Mouse (Mus musculus) lung, embryonic 15.5 days (tissue): ENCODE data around the gene Sptbn1. TPM values are rescaled to one million over a fixed set of nuclear protein-coding genes. Genes with fewer than 3 reads are reported as not detected.
A peak's percentile ranks its signal among the peaks of the same experiment; 100 is the strongest.

Experiments used
- ATAC-seq: fragments of 200-750 bp; cut with Nextera tagmentation; 2 replicates; pipeline ENCODE4 v1.8.0; 2017; ENCODE audit warnings: moderate number of reproducible peaks, borderline replicate concordance; ENCODE audit not compliant: low FRiP score, low TSS enrichment; ENCODE audit errors: extremely low read depth
- H3K27ac ChIP-seq: fragments of 300-500 bp; sonication (generic); 2 replicates; pipeline ENCODE4 v1.5.1; 2015; ENCODE audit warnings: moderate library complexity, mild to moderate bottlenecking, inconsistent platforms
- H3K27me3 ChIP-seq: fragments of 300-500 bp; sonication (generic); 2 replicates; pipeline ENCODE4 v1.6.1; 2015; ENCODE audit warnings: inconsistent platforms
- H3K36me3 ChIP-seq: fragments of 300-500 bp; sonication (generic); 2 replicates; pipeline ENCODE4 v1.6.1; 2015; ENCODE audit warnings: inconsistent platforms
- H3K4me1 ChIP-seq: fragments of 300-500 bp; sonication (generic); 2 replicates; pipeline ENCODE4 v1.6.1; 2015; ENCODE audit warnings: inconsistent platforms
- H3K4me2 ChIP-seq: fragments of 300-500 bp; sonication (generic); 2 replicates; pipeline ENCODE4 v1.6.1; 2015; ENCODE audit warnings: inconsistent platforms, mild to moderate bottlenecking, moderate library complexity
- H3K4me3 ChIP-seq: fragments of 300-500 bp; sonication (generic); 2 replicates; pipeline ENCODE4 v1.5.1; 2015; ENCODE audit warnings: mild to moderate bottlenecking, inconsistent platforms
- H3K9ac ChIP-seq: fragments of 300-500 bp; sonication (generic); 2 replicates; pipeline ENCODE4 v1.6.1; 2015; ENCODE audit warnings: inconsistent platforms
- H3K9me3 ChIP-seq: fragments of 300-500 bp; sonication (generic); 2 replicates; pipeline ENCODE4 v1.6.1; 2016; ENCODE audit warnings: inconsistent platforms
- WGBS: fragments of 180-500 bp; shearing (Covaris S2); methylation state at CpG from one replicate; pipeline ENCODE4 v1.1.7; 2015; 5-methylcytosine and 5-hydroxymethylcytosine counted together
- polyA plus RNA-seq: library from polyadenylated mRNA; unstranded; fragments of >200 nt; fragmentation: Nextera tagmentation; extraction: Ambion mirVana; gene quantifications from 2 replicates; pipeline ENCODE4 v1.2.1, GENCODE M21; 2015

Gene Sptbn1
- polyA plus RNA-seq, 1 experiment from 2014 or later: 163 TPM

DNA sequence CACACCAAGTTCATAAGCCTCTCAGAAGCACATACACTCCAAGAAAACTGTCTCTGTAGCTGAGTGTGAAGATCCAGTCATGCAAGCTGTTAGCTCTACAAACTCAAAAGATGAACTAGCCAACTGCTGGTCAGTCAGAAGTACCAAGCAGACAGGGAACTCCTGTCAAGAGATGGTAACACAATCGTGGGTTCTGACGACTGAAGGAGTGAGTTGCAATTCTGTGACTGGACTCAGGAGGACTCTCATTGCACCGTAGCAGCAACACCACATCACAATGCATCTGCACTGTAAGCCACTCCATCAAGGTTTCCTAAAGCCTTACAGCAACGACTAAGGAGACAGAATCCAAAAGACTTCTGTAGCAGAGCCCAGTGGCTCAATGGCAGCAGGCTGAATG is 104.9 kb downstream of the Sptbn1 start:
- H3K4me1 ChIP-seq: peaks cover 18% of the 10 kb centered on the region; the same call in 1 of the 2 replicates
- H3K27ac ChIP-seq: no peak overlapping the region
- WGBS: 69% methylated on average over 4 of the region's 4 CpGs
- no peak overlapping the region for H3K4me3 ChIP-seq
- H3K4me2 ChIP-seq: no peak overlapping the region
- H3K36me3 ChIP-seq: peaks cover 15% of the 10 kb centered on the region
- no peak overlapping the region for H3K9ac ChIP-seq
- no peaks in the 10 kb centered on the region for H3K9me3 ChIP-seq
- no peak for ATAC-seq
- no peaks in the 10 kb centered on the region for H3K27me3 ChIP-seq

DNA sequence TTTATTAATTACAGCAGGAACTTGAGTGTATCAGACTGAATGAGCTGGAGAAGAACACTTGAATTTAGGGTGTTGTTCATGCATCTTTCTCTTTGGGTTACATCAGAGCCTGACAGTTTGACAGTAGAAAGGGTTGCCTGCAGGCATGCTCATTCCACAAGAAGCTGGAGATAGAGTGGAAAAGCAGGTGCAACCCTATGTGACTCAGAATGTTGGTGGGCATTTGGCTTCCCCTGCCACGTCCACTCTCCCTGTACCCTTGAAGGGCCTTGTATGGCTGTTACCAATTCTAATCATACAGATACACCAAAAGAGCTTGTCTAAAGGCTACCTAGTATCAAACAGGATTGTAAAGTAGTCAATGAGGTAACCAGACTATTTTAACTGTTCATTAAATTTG is 106.2 kb downstream of the Sptbn1 start:
- Histone ChIP-seq H3K4me2 (no peak overlapping the region), H3K4me3 (no peak overlapping the region), H3K4me1 (peaks cover 18% of the 10 kb centered on the region; the same call in 1 of the 2 replicates), H3K9me3 (no peaks in the 10 kb centered on the region), H3K9ac (no peak overlapping the region), H3K36me3 (peaks cover 19% of the 10 kb centered on the region), H3K27me3 (no peaks in the 10 kb centered on the region), H3K27ac (peak overlapping the region; percentile 51)
- WGBS: 76% methylated on average over 1 of the region's 1 CpGs
- no peak for ATAC-seq

DNA sequence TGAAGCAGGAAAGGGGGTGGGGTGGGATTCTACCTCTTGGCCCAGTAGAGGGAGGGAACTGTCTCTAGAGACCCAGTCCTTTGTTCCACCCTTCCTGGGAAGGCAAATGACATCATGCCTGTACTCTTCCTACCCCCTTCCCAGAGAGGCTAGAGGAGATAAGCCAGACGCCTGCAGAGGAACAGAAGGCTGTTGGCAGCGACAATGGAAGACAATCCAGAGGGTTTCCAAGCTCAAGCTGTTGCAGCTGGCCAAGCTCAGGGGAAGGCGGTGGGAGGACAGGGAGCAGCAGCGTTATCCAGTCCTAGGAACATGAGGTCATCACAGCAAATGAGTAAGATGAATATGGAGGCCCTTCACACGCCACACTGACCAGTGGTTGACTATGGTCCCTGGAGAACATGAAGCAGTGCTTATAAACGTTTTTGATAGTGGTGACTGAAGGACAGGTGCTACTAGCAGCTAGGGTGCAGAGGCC is 106.8 kb downstream of the Sptbn1 start:
- Histone ChIP-seq H3K9me3 (no peaks in the 10 kb centered on the region), H3K4me3 (no peak overlapping the region), H3K27me3 (no peaks in the 10 kb centered on the region), H3K4me1 (peaks cover 13% of the 10 kb centered on the region; the same call in 1 of the 2 replicates), H3K4me2 (no peak overlapping the region), H3K9ac (no peak overlapping the region), H3K36me3 (peaks cover 19% of the 10 kb centered on the region), H3K27ac (peak overlapping the region; percentile 53)
- 20% methylated on average over 6 of the region's 6 CpGs for WGBS
- ATAC-seq: peak; percentile 95

DNA sequence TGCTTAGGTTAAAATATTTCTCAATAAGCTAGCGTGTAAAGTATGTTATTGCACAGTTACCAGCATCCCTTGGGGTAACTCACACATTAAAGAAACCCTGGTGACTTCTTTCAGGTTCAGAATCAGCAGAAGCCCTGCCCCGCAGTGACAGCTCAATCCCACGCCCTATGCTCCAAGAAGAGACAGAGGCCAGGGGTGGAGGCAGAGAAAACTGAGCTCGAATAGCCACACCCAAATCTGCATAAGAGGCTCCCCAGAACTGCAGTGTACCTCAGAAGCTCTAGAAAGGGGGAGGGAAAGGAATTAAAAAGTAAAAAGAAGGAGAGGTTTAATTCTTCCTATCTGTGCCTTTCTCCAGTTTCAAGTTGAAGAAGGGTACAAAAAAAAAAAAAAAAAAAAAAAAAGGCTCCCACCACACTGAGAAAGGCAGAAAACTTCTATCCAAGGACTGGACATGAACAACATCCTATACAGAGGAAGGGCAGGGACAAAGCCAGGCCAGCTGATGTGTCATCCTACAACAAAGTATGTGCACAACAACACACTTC is 107.3 kb downstream of the Sptbn1 start:
- no peak overlapping the region for H3K4me2 ChIP-seq
- ATAC-seq: no peak
- 72% methylated on average over 4 of the region's 4 CpGs for WGBS
- peak overlapping the region; percentile 53; the same call in 1 of the 2 replicates for H3K27ac ChIP-seq
- no peak overlapping the region for H3K9ac ChIP-seq
- H3K36me3 ChIP-seq: peaks cover 19% of the 10 kb centered on the region
- H3K4me1 ChIP-seq: peaks cover 11% of the 10 kb centered on the region; the same call in 1 of the 2 replicates
- H3K27me3 ChIP-seq: no peaks in the 10 kb centered on the region
- H3K9me3 ChIP-seq: no peaks in the 10 kb centered on the region
- H3K4me3 ChIP-seq: no peak overlapping the region

DNA sequence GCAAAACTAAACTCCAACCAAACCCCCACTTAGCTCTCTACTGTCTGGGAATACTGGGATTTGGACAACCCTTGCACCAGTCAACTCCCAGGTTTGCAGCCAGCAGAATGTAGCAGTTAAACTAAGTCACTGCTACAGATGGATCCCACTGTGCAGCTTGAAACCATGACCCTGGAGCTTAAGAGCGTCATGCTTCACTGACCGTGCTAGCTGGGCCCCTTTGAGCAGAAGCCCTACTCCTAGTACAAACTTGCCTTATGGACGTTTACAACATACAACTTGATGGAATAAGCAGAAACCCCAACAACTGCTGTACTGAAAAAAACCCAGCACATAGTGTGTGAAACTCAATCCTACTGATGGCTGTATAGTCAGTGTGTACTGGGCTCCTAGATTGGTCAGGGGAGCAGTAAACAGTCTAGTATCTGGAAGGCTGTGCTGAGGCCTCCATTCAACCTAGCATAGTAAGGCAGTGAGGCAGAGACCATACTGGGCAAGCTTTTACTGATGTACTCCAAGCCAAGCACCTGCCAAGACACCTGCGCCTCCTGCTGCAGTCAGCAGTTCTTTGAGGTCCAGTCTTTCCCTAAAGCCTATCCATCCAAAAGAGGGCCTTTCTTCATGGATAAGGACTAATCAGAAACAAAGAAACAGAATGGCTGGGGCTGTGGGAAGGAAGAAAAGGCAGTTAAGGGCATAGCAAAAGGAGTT is 108.3 kb downstream of the Sptbn1 start:
- no peak for ATAC-seq
- H3K9ac ChIP-seq: no peak overlapping the region
- no peak overlapping the region for H3K27ac ChIP-seq
- H3K9me3 ChIP-seq: no peaks in the 10 kb centered on the region
- H3K36me3 ChIP-seq: peaks cover 19% of the 10 kb centered on the region
- 81% methylated on average over 4 of the region's 4 CpGs for WGBS
- no peak overlapping the region for H3K4me2 ChIP-seq
- H3K4me3 ChIP-seq: no peak overlapping the region
- H3K27me3 ChIP-seq: no peaks in the 10 kb centered on the region
- peaks cover 11% of the 10 kb centered on the region; the same call in 1 of the 2 replicates for H3K4me1 ChIP-seq

DNA sequence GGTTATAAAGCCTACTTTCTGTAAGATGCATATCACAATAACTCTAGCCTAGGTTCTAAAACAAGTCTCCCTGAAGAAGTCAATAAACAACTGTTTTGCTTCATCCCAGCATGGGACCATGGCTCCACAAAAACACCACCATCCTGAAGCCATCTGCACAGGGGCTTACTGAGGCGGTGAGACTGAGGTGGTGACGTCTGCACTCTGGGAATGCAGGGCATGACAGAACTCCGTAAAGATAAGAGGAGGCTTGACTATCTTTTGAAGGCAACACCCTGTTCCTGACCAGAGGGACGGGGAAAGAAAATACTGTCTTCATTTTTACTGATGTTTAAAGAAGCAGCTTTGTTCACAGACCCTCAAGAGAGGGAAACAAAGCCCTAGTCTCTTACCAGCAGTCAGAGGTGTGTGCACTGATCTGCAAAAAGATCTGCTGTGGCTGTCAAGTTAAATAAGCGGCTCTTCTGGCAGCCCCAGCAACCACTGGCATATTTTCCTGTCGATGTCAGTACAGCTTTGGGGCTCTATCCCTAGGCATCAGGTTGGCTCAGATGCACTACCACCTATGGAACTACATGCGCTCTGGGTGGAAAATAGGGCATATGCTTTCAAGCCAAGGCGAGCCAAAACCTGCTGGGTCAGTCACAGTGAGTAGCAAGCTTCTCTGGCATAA is 109.8 kb downstream of the Sptbn1 start:
- Histone ChIP-seq H3K4me1 (peaks cover 18% of the 10 kb centered on the region), H3K4me3 (no peak overlapping the region), H3K9me3 (no peaks in the 10 kb centered on the region), H3K9ac (no peak overlapping the region), H3K4me2 (no peak overlapping the region), H3K27me3 (no peaks in the 10 kb centered on the region), H3K27ac (no peak overlapping the region), H3K36me3 (peaks cover 29% of the 10 kb centered on the region)
- ATAC-seq: no peak
- 40% methylated on average over 8 of the region's 8 CpGs for WGBS

DNA sequence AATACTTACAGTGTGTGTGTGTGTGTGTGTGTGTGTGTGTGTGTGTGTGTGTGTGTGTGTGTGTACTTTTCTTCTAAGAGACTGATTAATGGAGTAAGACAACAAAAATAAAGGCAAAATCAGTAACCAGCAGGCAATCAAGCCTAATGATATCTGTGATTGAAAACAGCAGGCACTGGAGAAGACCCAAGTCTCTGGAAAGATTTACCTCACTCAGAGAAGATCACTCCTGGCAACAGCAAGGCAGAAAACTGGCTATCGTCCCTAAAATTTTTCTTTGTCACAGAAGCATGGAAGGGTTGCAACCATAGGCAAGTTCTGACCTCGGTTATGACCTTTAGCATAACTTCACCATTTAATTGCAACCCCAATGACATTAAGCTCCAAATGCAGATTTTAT is 112.1 kb downstream of the Sptbn1 start:
- H3K27me3 ChIP-seq: no peaks in the 10 kb centered on the region
- no peak overlapping the region for H3K4me2 ChIP-seq
- ATAC-seq: no peak
- no peak overlapping the region for H3K4me3 ChIP-seq
- no peak overlapping the region for H3K27ac ChIP-seq
- peaks cover 47% of the 10 kb centered on the region for H3K36me3 ChIP-seq
- peaks cover 10% of the 10 kb centered on the region; the same call in 1 of the 2 replicates for H3K4me1 ChIP-seq
- H3K9ac ChIP-seq: no peak overlapping the region
- H3K9me3 ChIP-seq: no peaks in the 10 kb centered on the region
- 78% methylated on average over 2 of the region's 2 CpGs for WGBS

DNA sequence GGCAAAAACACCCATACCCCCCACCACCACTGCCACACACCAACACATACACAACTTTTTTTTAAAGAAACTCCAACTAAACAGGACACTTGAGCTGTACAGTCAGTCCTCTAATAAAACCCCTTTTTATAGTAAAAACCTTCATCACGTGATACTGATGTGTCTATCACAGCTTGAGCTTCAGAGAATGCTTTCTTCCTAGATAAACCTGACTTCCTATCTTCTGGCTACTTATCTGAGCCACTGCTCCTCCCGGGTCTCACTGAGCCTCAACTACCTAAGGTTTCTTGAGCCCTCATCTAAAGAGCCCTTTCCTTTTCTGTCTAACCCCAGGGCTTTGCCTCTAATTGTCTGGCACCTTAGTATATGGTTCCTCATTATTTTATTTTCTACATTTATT is 113.0 kb downstream of the Sptbn1 start:
- Histone ChIP-seq H3K4me1 (peaks cover 6% of the 10 kb centered on the region; the same call in 1 of the 2 replicates), H3K4me3 (no peak overlapping the region), H3K27ac (no peak overlapping the region), H3K27me3 (no peaks in the 10 kb centered on the region), H3K36me3 (peaks cover 56% of the 10 kb centered on the region), H3K9me3 (no peaks in the 10 kb centered on the region), H3K4me2 (no peak overlapping the region), H3K9ac (no peak overlapping the region)
- ATAC-seq: no peak
- 69% methylated on average over 2 of the region's 2 CpGs for WGBS

DNA sequence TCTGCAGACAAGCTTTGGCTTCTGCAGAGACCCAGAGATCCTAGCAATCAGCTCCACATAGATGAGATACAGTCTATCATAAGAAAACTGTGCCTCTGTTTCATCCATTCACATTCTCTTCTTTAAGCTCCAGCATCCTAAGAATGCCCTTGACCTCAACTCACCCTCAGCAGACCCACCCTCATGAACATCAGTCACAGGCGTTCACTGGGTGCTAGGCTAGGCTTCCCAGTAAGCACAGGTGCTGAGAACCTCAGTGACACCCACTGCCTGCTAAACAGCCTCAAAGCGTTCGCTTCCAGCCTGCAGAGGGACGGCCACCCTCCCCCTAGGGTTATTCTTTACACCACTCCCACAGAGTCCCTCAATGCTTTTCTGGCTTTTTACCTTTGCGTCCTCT is 119.1 kb downstream of the Sptbn1 start:
- H3K4me3 ChIP-seq: no peak overlapping the region
- WGBS: 79% methylated on average over 5 of the region's 5 CpGs
- no peak overlapping the region for H3K4me2 ChIP-seq
- no peak overlapping the region for H3K9ac ChIP-seq
- H3K27ac ChIP-seq: no peak overlapping the region
- H3K27me3 ChIP-seq: no peaks in the 10 kb centered on the region
- no peak for ATAC-seq
- no peaks in the 10 kb centered on the region for H3K9me3 ChIP-seq
- peaks cover 4% of the 10 kb centered on the region; the same call in 1 of the 2 replicates for H3K4me1 ChIP-seq
- peaks cover 77% of the 10 kb centered on the region for H3K36me3 ChIP-seq

DNA sequence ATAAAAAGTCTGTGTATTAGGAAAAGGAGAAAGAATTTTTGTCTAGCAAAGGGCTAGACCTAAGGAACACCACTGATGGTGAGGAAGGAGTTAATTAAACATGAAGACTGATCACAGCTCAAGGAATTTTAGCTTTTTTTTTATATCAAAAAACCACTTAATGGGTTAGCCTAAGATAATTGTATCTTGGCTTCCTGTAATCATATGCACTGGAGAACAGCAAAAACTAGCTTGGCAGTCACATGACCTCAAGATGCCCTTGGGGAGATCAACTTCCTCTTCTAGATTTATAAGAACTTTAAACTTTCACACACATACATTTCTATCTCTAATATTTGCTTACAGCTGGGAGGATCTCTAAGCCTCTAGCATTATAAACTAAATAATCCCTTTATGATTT is 119.6 kb downstream of the Sptbn1 start:
- peaks cover 78% of the 10 kb centered on the region for H3K36me3 ChIP-seq
- no peak overlapping the region for H3K9ac ChIP-seq
- no peak overlapping the region for H3K4me2 ChIP-seq
- H3K4me3 ChIP-seq: no peak overlapping the region
- no peak for ATAC-seq
- no peak overlapping the region for H3K27ac ChIP-seq
- no peaks in the 10 kb centered on the region for H3K9me3 ChIP-seq
- no peaks in the 10 kb centered on the region for H3K4me1 ChIP-seq
- no peaks in the 10 kb centered on the region for H3K27me3 ChIP-seq

DNA sequence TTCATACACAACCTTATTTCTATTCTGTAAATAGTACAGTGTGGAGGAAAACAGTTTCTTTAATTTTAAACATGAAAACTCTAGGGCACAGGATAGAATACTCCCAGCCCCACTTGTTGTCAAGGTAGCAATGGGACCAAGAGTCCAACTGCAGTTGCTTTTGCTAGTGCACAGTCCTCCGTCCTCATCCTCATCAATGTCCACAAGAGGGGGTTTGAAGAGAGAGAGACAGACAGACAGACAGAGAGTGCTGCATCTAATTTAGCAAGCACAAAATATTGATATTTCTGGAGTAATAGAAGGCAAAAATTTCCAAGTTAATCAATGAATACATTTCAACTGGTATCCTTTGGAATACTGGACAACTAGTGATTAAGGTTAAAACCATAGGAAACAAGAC is 120.1 kb downstream of the Sptbn1 start:
- ATAC-seq: no peak
- Histone ChIP-seq H3K9me3 (no peaks in the 10 kb centered on the region), H3K36me3 (peaks cover 82% of the 10 kb centered on the region), H3K4me1 (no peaks in the 10 kb centered on the region), H3K27ac (no peak overlapping the region), H3K9ac (no peak overlapping the region), H3K4me3 (no peak overlapping the region), H3K4me2 (no peak overlapping the region), H3K27me3 (no peaks in the 10 kb centered on the region)
- 91% methylated on average over 1 of the region's 1 CpGs for WGBS

DNA sequence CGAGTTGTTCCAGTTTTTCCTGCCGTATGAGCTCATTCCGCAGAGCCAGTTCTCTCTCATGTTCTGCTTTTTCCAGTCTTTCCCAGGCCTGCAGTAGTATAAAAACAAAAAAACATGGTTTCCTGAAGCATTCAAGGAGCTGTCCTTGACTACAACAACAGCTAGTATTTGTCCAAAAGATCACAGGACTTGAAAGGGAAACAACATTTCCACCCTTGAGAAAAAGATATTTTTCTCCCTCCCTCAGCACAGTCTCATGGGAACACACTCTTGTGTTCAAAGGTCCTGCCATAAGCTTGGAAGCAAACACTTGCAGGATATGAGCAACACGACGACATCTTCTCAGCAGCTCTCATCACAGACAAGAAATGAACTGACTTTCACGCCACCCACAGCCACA is 124.9 kb downstream of the Sptbn1 start:
- H3K4me2 ChIP-seq: no peak overlapping the region
- no peak for ATAC-seq
- H3K27ac ChIP-seq: no peak overlapping the region
- peaks cover 89% of the 10 kb centered on the region for H3K36me3 ChIP-seq
- 85% methylated on average over 6 of the region's 6 CpGs for WGBS
- H3K4me1 ChIP-seq: no peaks in the 10 kb centered on the region
- no peaks in the 10 kb centered on the region for H3K27me3 ChIP-seq
- no peak overlapping the region for H3K4me3 ChIP-seq
- H3K9me3 ChIP-seq: no peaks in the 10 kb centered on the region
- H3K9ac ChIP-seq: no peak overlapping the region
